Mouse (Mus musculus) splenic B cell, adult 2 months (primary cell): ENCODE results near the gene Ddx41.

Source experiments
- DNase-seq: peaks from one replicate; pipeline ENCODE4 v3.0.0-alpha.2; 2011; ENCODE audit warnings: low read depth, low spot score
- H3K27me3 ChIP-seq: 2 replicates; pipeline ENCODE4 v1.6.1; 2012; ENCODE audit warnings: mild to moderate bottlenecking, low read length, moderate library complexity, mixed read lengths; ENCODE audit not compliant: control insufficient read depth, poor library complexity, insufficient read depth, severe bottlenecking
- H3K36me3 ChIP-seq: 2 replicates; pipeline ENCODE4 v1.6.1; 2012; ENCODE audit warnings: mild to moderate bottlenecking, low read length, moderate library complexity, mixed read lengths; ENCODE audit not compliant: control insufficient read depth, poor library complexity, insufficient read depth, severe bottlenecking

Ddx41 gene

GRCm38 (mm10) chr13:55506697-55507096 lies 29.8 kb downstream of the Ddx41 start:
- Histone ChIP-seq H3K27me3 (no peaks in the 10 kb centered on the region), H3K36me3 (peaks cover 11% of the 10 kb centered on the region)
- no peak for DNase-seq

GRCm38 (mm10) chr13:55505810-55506209 lies 30.6 kb downstream of the Ddx41 start:
- Histone ChIP-seq H3K27me3 (no peaks in the 10 kb centered on the region), H3K36me3 (peaks cover 11% of the 10 kb centered on the region)
- DNase-seq = no peak

GRCm38 (mm10) chr13:55504390-55504789 lies 32.1 kb downstream of the Ddx41 start:
- peaks cover 11% of the 10 kb centered on the region for H3K36me3 ChIP-seq

DNA sequence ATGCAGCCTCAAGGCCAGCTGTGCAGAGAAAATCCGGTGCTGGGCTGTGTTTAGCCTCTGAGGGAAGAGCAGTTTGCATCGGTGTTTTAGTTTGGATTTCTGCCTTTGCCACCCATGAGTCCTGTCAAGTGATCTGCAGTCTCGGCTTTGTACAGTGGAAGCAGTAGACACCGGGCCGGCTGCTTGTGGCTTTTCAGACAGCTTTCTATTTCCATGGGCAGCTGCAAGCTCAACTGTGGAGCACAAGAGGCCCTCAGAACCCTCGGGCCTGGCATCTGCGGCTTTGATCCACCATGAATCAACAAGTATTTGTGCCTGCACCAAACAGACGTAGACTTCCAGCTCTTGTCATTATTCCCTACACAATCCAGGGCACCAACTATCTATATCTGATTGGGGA lies 34.1 kb downstream of the Ddx41 start:
- H3K27me3 ChIP-seq = no peaks in the 10 kb centered on the region
- DNase-seq = no peak
- H3K36me3 ChIP-seq = peaks cover 11% of the 10 kb centered on the region

More at GRCm38 (mm10) chr13:55504390-55504789, 32.1 kb downstream of the Ddx41 start:
- no peak for DNase-seq
- no peaks in the 10 kb centered on the region for H3K27me3 ChIP-seq

GRCm38 (mm10) chr13:55500575-55500974 lies 35.9 kb downstream of the Ddx41 start:
- Histone ChIP-seq H3K36me3 (peaks cover 5% of the 10 kb centered on the region), H3K27me3 (no peaks in the 10 kb centered on the region)
- no peak for DNase-seq

- Histone ChIP-seq H3K36me3 (no peaks in the 10 kb centered on the region; the same call in 1 of the 2 replicates), H3K27me3 (no peaks in the 10 kb centered on the region)
- no peak for DNase-seq
Measured at GRCm38 (mm10) chr13:55498906-55499305, 37.6 kb downstream of the Ddx41 start.

GRCm38 (mm10) chr13:55496661-55497060 lies 39.8 kb downstream of the Ddx41 start:
- DNase-seq = no peak
- H3K36me3 ChIP-seq = no peaks in the 10 kb centered on the region; the same call in 1 of the 2 replicates
- H3K27me3 ChIP-seq = no peaks in the 10 kb centered on the region; the same call in 1 of the 2 replicates

GRCm38 (mm10) chr13:55495702-55496101 lies 40.8 kb downstream of the Ddx41 start:
- Histone ChIP-seq H3K36me3 (no peaks in the 10 kb centered on the region; the same call in 1 of the 2 replicates), H3K27me3 (no peaks in the 10 kb centered on the region; the same call in 1 of the 2 replicates)
- DNase-seq = no peak

DNA sequence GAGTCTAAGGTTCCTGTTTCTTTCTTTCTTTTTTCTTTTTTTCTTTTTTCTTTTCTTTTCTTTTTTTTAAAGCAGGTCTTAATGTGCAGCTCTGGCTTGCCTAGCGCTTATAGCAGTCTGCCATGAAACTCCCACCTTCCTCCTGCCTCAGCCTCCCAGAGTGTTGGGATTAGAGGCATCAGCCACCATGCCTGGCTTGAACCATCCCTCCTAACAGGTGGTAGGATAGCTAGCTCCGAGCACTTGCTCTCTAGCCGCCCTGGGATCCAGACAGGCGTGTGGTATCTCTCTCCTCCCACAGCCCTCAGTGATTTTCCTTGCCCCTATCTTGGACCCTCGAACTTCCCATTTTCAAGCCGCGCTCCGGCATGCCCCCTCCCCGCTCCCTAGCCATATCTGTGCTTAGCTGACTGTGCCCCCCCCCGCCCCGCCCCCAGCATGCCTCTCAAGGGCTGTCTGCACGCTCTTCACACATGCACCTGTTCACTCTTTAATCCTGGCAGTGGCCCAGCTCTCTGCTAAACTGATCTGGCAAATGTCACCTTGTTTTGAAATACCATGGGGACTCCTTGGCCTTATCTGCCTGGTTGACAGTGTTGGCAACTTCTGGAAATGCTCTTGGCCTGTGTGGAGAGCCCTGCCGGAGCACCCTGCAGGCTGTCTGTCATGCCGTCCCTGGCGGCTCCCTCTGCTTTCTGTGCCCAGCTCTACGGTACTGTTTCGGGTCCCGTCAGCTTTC lies 41.4 kb downstream of the Ddx41 start:
- no peaks in the 10 kb centered on the region; the same call in 1 of the 2 replicates for H3K36me3 ChIP-seq
- no peaks in the 10 kb centered on the region; the same call in 1 of the 2 replicates for H3K27me3 ChIP-seq
- no peak for DNase-seq

GRCm38 (mm10) chr13:55494257-55494656 lies 42.2 kb downstream of the Ddx41 start:
- no peaks in the 10 kb centered on the region; the same call in 1 of the 2 replicates for H3K27me3 ChIP-seq
- H3K36me3 ChIP-seq = no peaks in the 10 kb centered on the region; the same call in 1 of the 2 replicates
- DNase-seq = no peak

GRCm38 (mm10) chr13:55487578-55488498 lies 48.6 kb downstream of the Ddx41 start, which contains the start of gene Dbn1:
Gene Dbn1 (minus strand): TSS chr13:55488111.
- Histone ChIP-seq H3K27me3 (no peaks in the 10 kb centered on the region; the same call in 1 of the 2 replicates), H3K36me3 (no peaks in the 10 kb centered on the region)
- DNase-seq = no peak

GRCm38 (mm10) chr13:55486916-55487577 lies 49.4 kb downstream of the Ddx41 start:
- H3K36me3 ChIP-seq = no peaks in the 10 kb centered on the region
- no peak for DNase-seq
- no peaks in the 10 kb centered on the region; the same call in 1 of the 2 replicates for H3K27me3 ChIP-seq

DNA sequence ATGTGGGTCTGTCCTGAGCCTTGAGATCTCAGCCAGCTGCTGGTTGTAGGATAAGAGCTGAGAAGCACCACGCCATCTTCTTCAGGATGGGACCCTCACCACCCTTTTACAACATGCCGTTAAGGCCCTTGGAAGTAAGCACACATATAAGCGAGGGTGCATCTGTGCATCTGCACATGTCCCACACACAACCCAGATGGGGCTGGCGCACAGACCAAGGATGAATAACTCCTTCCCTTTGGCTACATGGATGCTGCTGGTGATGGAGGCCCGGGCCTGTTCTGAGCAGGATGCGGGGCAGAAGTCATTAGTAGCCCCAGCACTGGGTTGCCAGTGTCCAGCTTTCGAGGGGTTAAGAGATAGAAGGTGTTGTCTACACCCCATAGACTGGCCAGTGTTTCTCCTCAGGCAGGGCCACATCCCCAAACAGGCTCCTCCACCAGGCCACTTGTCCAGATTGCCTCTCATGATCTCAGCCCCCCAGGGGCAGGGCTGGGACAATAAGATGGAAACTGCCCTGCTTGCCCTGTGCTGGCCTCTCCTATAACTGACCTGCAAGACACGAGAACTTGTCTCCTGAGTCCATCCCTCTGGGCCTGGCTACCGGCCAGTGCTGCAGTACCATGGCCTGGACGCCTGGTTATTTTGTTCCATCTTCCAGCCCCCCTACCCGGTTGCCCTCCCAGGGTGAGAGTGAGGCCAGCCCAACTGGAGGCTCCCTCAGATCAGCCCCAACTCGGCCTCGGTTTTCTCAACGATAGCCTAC lies 50.2 kb downstream of the Ddx41 start:
- DNase-seq = no peak
- H3K27me3 ChIP-seq = no peaks in the 10 kb centered on the region; the same call in 1 of the 2 replicates
- no peaks in the 10 kb centered on the region for H3K36me3 ChIP-seq
